Comparison of ENCODE assay signal across 12 mouse cellular contexts in the genomic region with DNA sequence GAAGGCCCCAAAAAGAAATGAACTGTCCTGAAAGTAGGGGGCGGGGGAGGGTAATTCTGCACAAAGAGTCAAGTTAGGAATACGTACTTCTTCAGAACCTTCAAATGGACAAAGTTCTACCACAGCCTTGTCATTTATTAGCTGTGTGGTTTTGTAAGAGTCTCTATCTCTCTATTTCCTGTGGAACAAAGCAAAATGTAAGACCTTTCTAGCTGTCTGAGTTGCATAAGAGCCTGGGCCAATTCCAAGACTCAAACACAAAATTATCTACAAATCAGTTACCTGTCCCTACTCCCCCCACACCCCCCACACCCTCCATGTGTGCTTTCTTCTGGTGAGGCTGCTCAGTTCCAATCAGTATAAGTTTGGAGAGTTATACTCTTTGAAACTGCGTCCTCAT.
"Had no signal": no experiment of that assay in that cellular context is flagged by ENCODE, and none has a peak within 500 bp of the region (broad histone marks: within the 10 kb centered on the region; RNA-seq: fewer than 3 reads in every experiment).

No protein-coding gene starts in this region.

- H3K36me3 ChIP-seq: limb, embryonic 12.5 days; limb, embryonic 15.5 days; liver, embryonic 13.5 days; midbrain, embryonic 13.5 days had no signal

- H3K4me3 ChIP-seq: limb, embryonic 12.5 days; limb, embryonic 15.5 days; liver, embryonic 13.5 days; midbrain, embryonic 13.5 days had no signal

- DNase-seq: left cerebral cortex, postnatal 4 days; liver, embryonic 13.5 days; lung, adult 2 months; right cerebral cortex, postnatal 4 days; thymus, adult 2 months; thymus, postnatal 14 days had no signal

- H3K27me3 ChIP-seq: limb, embryonic 12.5 days; limb, embryonic 15.5 days; midbrain, embryonic 13.5 days had no signal

- H3K27ac ChIP-seq: hindbrain, postnatal 0 days; limb, embryonic 12.5 days; limb, embryonic 15.5 days; liver, embryonic 13.5 days; macrophage; midbrain, embryonic 13.5 days; stomach, postnatal 0 days had no signal
